Comparison of ENCODE assay signal across 14 mouse cellular contexts in the genomic region with DNA sequence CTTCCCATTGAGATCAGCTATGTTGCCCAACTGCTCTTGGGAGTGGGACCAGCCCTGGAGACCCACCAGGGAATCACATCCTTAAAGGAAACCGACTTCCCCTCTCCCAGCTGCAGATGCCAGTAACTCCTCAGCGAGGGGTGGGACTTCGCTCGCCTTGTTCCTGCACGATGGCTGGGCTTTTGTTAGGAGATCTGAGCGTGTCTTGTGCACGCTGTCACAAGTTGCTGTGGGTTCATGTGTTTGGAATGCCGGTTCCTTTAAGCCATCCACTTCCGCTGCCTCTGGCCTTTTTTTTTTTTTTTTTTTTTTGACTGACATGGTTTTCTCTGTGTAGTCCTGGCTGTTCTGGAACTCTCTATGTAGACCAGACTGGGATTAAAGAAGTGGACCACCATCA.
"Had no signal": no experiment of that assay in that cellular context is flagged by ENCODE, and none has a peak within 500 bp of the region (broad histone marks: within the 10 kb centered on the region; RNA-seq: fewer than 3 reads in every experiment).

No protein-coding gene starts in this region.

- DNase-seq: kidney, adult 2 months; kidney, postnatal 14 days; retina, postnatal 1 day; right cerebral cortex, postnatal 14 days; thymus, adult 2 months; thymus, postnatal 36 days had no signal

- H3K9me3 ChIP-seq: limb, embryonic 15.5 days; liver, embryonic 12.5 days; midbrain, embryonic 12.5 days; neural tube, embryonic 13.5 days; stomach, embryonic 15.5 days had no signal

- H3K27me3 ChIP-seq: limb, embryonic 15.5 days; liver, embryonic 12.5 days; midbrain, embryonic 12.5 days; neural tube, embryonic 13.5 days; stomach, embryonic 15.5 days had no signal

- H3K4me1 ChIP-seq: stomach, embryonic 15.5 days had no signal

- H3K36me3 ChIP-seq: limb, embryonic 15.5 days; midbrain, embryonic 12.5 days; neural tube, embryonic 13.5 days; stomach, embryonic 15.5 days had no signal

- H3K27ac ChIP-seq: left cerebral cortex, adult 2 months; limb, embryonic 15.5 days; liver, embryonic 12.5 days; midbrain, embryonic 12.5 days; neural tube, embryonic 13.5 days; stomach, embryonic 15.5 days had no signal

- ATAC-seq: intestine, embryonic 16.5 days; liver, embryonic 12.5 days; midbrain, embryonic 16.5 days had no signal

- H3K4me3 ChIP-seq: left cerebral cortex, adult 2 months; limb, embryonic 15.5 days; liver, embryonic 12.5 days; midbrain, embryonic 12.5 days; neural tube, embryonic 13.5 days; stomach, embryonic 15.5 days had no signal

- H3K9ac ChIP-seq: limb, embryonic 15.5 days; liver, embryonic 12.5 days; midbrain, embryonic 12.5 days; neural tube, embryonic 13.5 days; stomach, embryonic 15.5 days had no signal

- H3K4me2 ChIP-seq: limb, embryonic 15.5 days; liver, embryonic 12.5 days; midbrain, embryonic 12.5 days; neural tube, embryonic 13.5 days; stomach, embryonic 15.5 days had no signal
